Mouse (Mus musculus) myocyte (in vitro differentiated cells): ENCODE data around the gene Gnb2.

Source experiments
- E2F4 ChIP-seq: IDR thresholded peaks from one replicate; pipeline ENCODE4 v1.6.1; 2011; ENCODE audit warnings: mild to moderate bottlenecking, control low read depth, moderate library complexity; ENCODE audit not compliant: insufficient read depth
- POLR2A ChIP-seq: IDR thresholded peaks from one replicate; pipeline ENCODE4 v1.6.1; 2011; ENCODE audit warnings: low read depth, mild to moderate bottlenecking, control low read depth, moderate library complexity; ENCODE audit not compliant: insufficient read length
- TCF12 ChIP-seq: IDR thresholded peaks from one replicate; pipeline ENCODE4 v1.6.1; 2011; ENCODE audit warnings: mild to moderate bottlenecking, control low read depth; ENCODE audit not compliant: poor library complexity, insufficient read depth, severe bottlenecking

GRCm38 (mm10) chr5:137530588-137531413 is 2.5 kb downstream of the Gnb2 start:
- TF ChIP-seq TCF12 (no peak), POLR2A (no peak), E2F4 (no peak)
